Mouse (Mus musculus): ENCODE measurements around the gene Glmp. TPM values are rescaled to one million over a fixed set of nuclear protein-coding genes. Genes with fewer than 3 reads are reported as not detected.

Glmp gene
- polyA plus RNA-seq, 1 experiment: 173 TPM

GRCm38 (mm10) chr3:88297321-88297851 is 27.4 kb upstream of the Glmp start:
- Histone ChIP-seq H3K27me3 (ENCODE audit: control insufficient read depth, insufficient read depth, insufficient read length) (no peaks in the 10 kb centered on the region), H3K79me2 (ENCODE audit: control insufficient read depth, insufficient read depth) (peaks cover 54% of the 10 kb centered on the region), H3ac (ENCODE audit: control insufficient read depth, insufficient read length, low read depth) (peak overlapping the region; percentile 90), H3K36me3 (ENCODE audit: control insufficient read depth, insufficient read depth) (peaks cover 42% of the 10 kb centered on the region), H3K4me3 (ENCODE audit: insufficient read depth, poor library complexity, severe bottlenecking) (peak overlapping the region; percentile 78), H3K79me3 (ENCODE audit: low read depth) (peaks cover 45% of the 10 kb centered on the region)
- TF ChIP-seq FOSL1 (IDR thresholded peaks at IDR 0.05; ENCODE audit: insufficient read depth, low read length, poor library complexity, severe bottlenecking) (no peak), MAX (IDR thresholded peaks at IDR 0.05) (no peak), USF1 (IDR thresholded peaks at IDR 0.05; ENCODE audit: low read depth) (no peak), CTCF (IDR thresholded peaks at IDR 0.05; ENCODE audit: control insufficient read depth, insufficient read depth, insufficient read length) (no peak), MYOD1 (IDR thresholded peaks at IDR 0.05; ENCODE audit: control insufficient read depth, insufficient read length, low read depth) (no peak), CEBPB (IDR thresholded peaks at IDR 0.05; ENCODE audit: low read depth) (no peak), MYOG (IDR thresholded peaks at IDR 0.05; ENCODE audit: control insufficient read depth, extremely low read depth, insufficient read length) (no peak)

GRCm38 (mm10) chr3:88299172-88299571 is 25.7 kb upstream of the Glmp start:
- no peak overlapping the region for H3ac ChIP-seq (ENCODE audit: control insufficient read depth, insufficient read length, low read depth)
- peaks cover 70% of the 10 kb centered on the region for H3K79me2 ChIP-seq (ENCODE audit: control insufficient read depth, insufficient read depth)
- peaks cover 60% of the 10 kb centered on the region for H3K36me3 ChIP-seq (ENCODE audit: control insufficient read depth, insufficient read depth)
- H3K27me3 ChIP-seq (ENCODE audit: control insufficient read depth, insufficient read depth, insufficient read length): no peaks in the 10 kb centered on the region
- H3K79me3 ChIP-seq (ENCODE audit: low read depth): peaks cover 48% of the 10 kb centered on the region
- no peak overlapping the region for H3K4me3 ChIP-seq (ENCODE audit: insufficient read depth, poor library complexity, severe bottlenecking)
- TF ChIP-seq MAX (IDR thresholded peaks at IDR 0.05) (no peak), CEBPB (IDR thresholded peaks at IDR 0.05; ENCODE audit: low read depth) (no peak), MYOD1 (IDR thresholded peaks at IDR 0.05; ENCODE audit: control insufficient read depth, insufficient read length, low read depth) (no peak), USF1 (IDR thresholded peaks at IDR 0.05; ENCODE audit: low read depth) (no peak), MYOG (IDR thresholded peaks at IDR 0.05; ENCODE audit: control insufficient read depth, extremely low read depth, insufficient read length) (no peak), CTCF (IDR thresholded peaks at IDR 0.05; ENCODE audit: control insufficient read depth, insufficient read depth, insufficient read length) (no peak), FOSL1 (IDR thresholded peaks at IDR 0.05; ENCODE audit: insufficient read depth, low read length, poor library complexity, severe bottlenecking) (no peak)

GRCm38 (mm10) chr3:88328956-88329355 is 4.1 kb downstream of the Glmp start:
- Histone ChIP-seq H3K4me3 (ENCODE audit: insufficient read depth, poor library complexity, severe bottlenecking) (no peak overlapping the region), H3ac (ENCODE audit: control insufficient read depth, insufficient read length, low read depth) (no peak overlapping the region)
- TF ChIP-seq USF1 (IDR thresholded peaks at IDR 0.05; ENCODE audit: low read depth) (no peak), CTCF (IDR thresholded peaks at IDR 0.05; ENCODE audit: control insufficient read depth, insufficient read depth, insufficient read length) (no peak), CEBPB (IDR thresholded peaks at IDR 0.05; ENCODE audit: low read depth) (no peak), FOSL1 (IDR thresholded peaks at IDR 0.05; ENCODE audit: insufficient read depth, low read length, poor library complexity, severe bottlenecking) (no peak), MYOG (IDR thresholded peaks at IDR 0.05; ENCODE audit: control insufficient read depth, extremely low read depth, insufficient read length) (no peak), MYOD1 (IDR thresholded peaks at IDR 0.05; ENCODE audit: control insufficient read depth, insufficient read length, low read depth) (no peak), MAX (IDR thresholded peaks at IDR 0.05) (no peak)

GRCm38 (mm10) chr3:88331282-88331681 is 6.5 kb downstream of the Glmp start:
- H3K79me3 ChIP-seq (ENCODE audit: low read depth): peaks cover 9% of the 10 kb centered on the region
- no peaks in the 10 kb centered on the region for H3K27me3 ChIP-seq (ENCODE audit: control insufficient read depth, insufficient read depth, insufficient read length)
- H3ac ChIP-seq (ENCODE audit: control insufficient read depth, insufficient read length, low read depth): no peak overlapping the region
- H3K79me2 ChIP-seq (ENCODE audit: control insufficient read depth, insufficient read depth): peaks cover 7% of the 10 kb centered on the region
- H3K36me3 ChIP-seq (ENCODE audit: control insufficient read depth, insufficient read depth): peaks cover 13% of the 10 kb centered on the region
- no peak overlapping the region for H3K4me3 ChIP-seq (ENCODE audit: insufficient read depth, poor library complexity, severe bottlenecking)
- TF ChIP-seq MYOD1 (IDR thresholded peaks at IDR 0.05; ENCODE audit: control insufficient read depth, insufficient read length, low read depth) (no peak), MAX (IDR thresholded peaks at IDR 0.05) (no peak), USF1 (IDR thresholded peaks at IDR 0.05; ENCODE audit: low read depth) (no peak), CEBPB (IDR thresholded peaks at IDR 0.05; ENCODE audit: low read depth) (no peak), MYOG (IDR thresholded peaks at IDR 0.05; ENCODE audit: control insufficient read depth, extremely low read depth, insufficient read length) (no peak), CTCF (IDR thresholded peaks at IDR 0.05; ENCODE audit: control insufficient read depth, insufficient read depth, insufficient read length) (peak; percentile 58), FOSL1 (IDR thresholded peaks at IDR 0.05; ENCODE audit: insufficient read depth, low read length, poor library complexity, severe bottlenecking) (no peak)

More at GRCm38 (mm10) chr3:88328956-88329355, 4.1 kb downstream of the Glmp start:
- Histone ChIP-seq H3K79me3 (ENCODE audit: low read depth) (peaks cover 17% of the 10 kb centered on the region), H3K79me2 (ENCODE audit: control insufficient read depth, insufficient read depth) (peaks cover 22% of the 10 kb centered on the region), H3K36me3 (ENCODE audit: control insufficient read depth, insufficient read depth) (peaks cover 13% of the 10 kb centered on the region), H3K27me3 (ENCODE audit: control insufficient read depth, insufficient read depth, insufficient read length) (no peaks in the 10 kb centered on the region)

- H3K79me2 ChIP-seq (ENCODE audit: control insufficient read depth, insufficient read depth): peaks cover 29% of the 10 kb centered on the region
- H3ac ChIP-seq (ENCODE audit: control insufficient read depth, insufficient read length, low read depth): no peak overlapping the region
- H3K4me3 ChIP-seq (ENCODE audit: insufficient read depth, poor library complexity, severe bottlenecking): no peak overlapping the region
- no peaks in the 10 kb centered on the region for H3K27me3 ChIP-seq (ENCODE audit: control insufficient read depth, insufficient read depth, insufficient read length)
- no peak for TF ChIP-seq MAX (IDR thresholded peaks at IDR 0.05)
- peaks cover 17% of the 10 kb centered on the region for H3K36me3 ChIP-seq (ENCODE audit: control insufficient read depth, insufficient read depth)
- peaks cover 28% of the 10 kb centered on the region for H3K79me3 ChIP-seq (ENCODE audit: low read depth)
These were observed 9.3 kb downstream of the Glmp start for GRCm38 (mm10) chr3:88334029-88334658.

Measured in C2C12 (cell line).